Mouse (Mus musculus) olfactory bulb, adult 2 months (tissue): Measurements from ENCODE around the gene Mlec.

Experiments
- CTCF ChIP-seq: fragments of 200-500 bp; IDR thresholded peaks from 2 replicates; pipeline ENCODE4 v1.5.1; 2012; ENCODE audit warnings: low read depth, mild to moderate bottlenecking, low read length, moderate library complexity; ENCODE audit not compliant: insufficient read depth
- POLR2A ChIP-seq: fragments of 200-500 bp; IDR thresholded peaks from 2 replicates; pipeline ENCODE4 v1.6.1; 2012; ENCODE audit warnings: mild to moderate bottlenecking, low read depth, low read length, moderate library complexity; ENCODE audit not compliant: insufficient read depth

- TF ChIP-seq CTCF: no peak
- no peak for TF ChIP-seq POLR2A
These were observed 16.6 kb upstream of the Mlec start for GRCm38 (mm10) chr5:115174554-115174953.
